Mouse (Mus musculus) liver, adult 2 months (tissue): ENCODE measurements around the gene Gabrd. TPM values are rescaled to one million over a fixed set of nuclear protein-coding genes. Genes with fewer than 3 reads are reported as not detected.

Experiments used
- DNase-seq: peaks from one replicate; pipeline ENCODE4 v3.0.0-alpha.2; 2011; ENCODE audit warnings: low read depth, low spot score; ENCODE audit errors: extremely low read depth
- H3K27ac ChIP-seq: fragments of 200-500 bp; replicated peaks from 2 replicates; pipeline ENCODE4 v1.5.1; 2012; ENCODE audit warnings: low read depth, mild to moderate bottlenecking, control low read depth, inconsistent platforms, low read length; ENCODE audit not compliant: insufficient read depth
- H3K27me3 ChIP-seq: fragments of 200-500 bp; 2 replicates; pipeline ENCODE4 v1.6.1; 2012; ENCODE audit warnings: mild to moderate bottlenecking, moderate library complexity, low read length, inconsistent platforms; ENCODE audit not compliant: control insufficient read depth, insufficient read depth
- H3K36me3 ChIP-seq: fragments of 200-500 bp; 2 replicates; pipeline ENCODE4 v1.6.1; 2012; ENCODE audit warnings: low read length, inconsistent platforms; ENCODE audit not compliant: control insufficient read depth, insufficient read depth
- H3K4me1 ChIP-seq: fragments of 200-500 bp; 2 replicates; pipeline ENCODE4 v1.6.1; 2011; ENCODE audit warnings: low read length; ENCODE audit not compliant: control insufficient read depth, insufficient read depth
- H3K4me3 ChIP-seq: fragments of 200-500 bp; 2 replicates; pipeline ENCODE4 v1.5.1; 2011; ENCODE audit warnings: low read depth, mild to moderate bottlenecking, control low read depth, low read length, moderate library complexity; ENCODE audit not compliant: insufficient read depth
- H3K79me2 ChIP-seq: fragments of 200-500 bp; 2 replicates; pipeline ENCODE4 v1.6.1; 2012; ENCODE audit warnings: inconsistent platforms, mild to moderate bottlenecking, low read length, moderate library complexity; ENCODE audit not compliant: control insufficient read depth, insufficient read depth
- H3K9ac ChIP-seq: fragments of 200-500 bp; 2 replicates; pipeline ENCODE4 v1.6.1; 2012; ENCODE audit warnings: low read depth, mild to moderate bottlenecking, control low read depth, inconsistent platforms, low read length
- CTCF ChIP-seq: fragments of 200-500 bp; IDR thresholded peaks from 2 replicates; pipeline ENCODE4 v1.5.1; 2011; ENCODE audit warnings: low read depth, low read length, control low read depth
- POLR2A ChIP-seq: fragments of 200-500 bp; IDR thresholded peaks from 2 replicates; pipeline ENCODE4 v1.6.1; 2011; ENCODE audit warnings: low read length, control low read depth; ENCODE audit not compliant: insufficient read depth; ENCODE audit errors: extremely low read depth
- WGBS: fragments of 180-500 bp; shearing (Covaris S2); methylation state at CpG from one replicate; pipeline ENCODE4 v1.1.7; 2018; 5-methylcytosine and 5-hydroxymethylcytosine counted together
- polyA plus RNA-seq: library from polyadenylated mRNA; depleted of rRNA; stranded (reverse); fragments of >200 nt; gene quantifications from 2 replicates; pipeline ENCODE4 v1.2.3, GENCODE M21; 2012; rRNA removed
- total RNA-seq: library from RNA; depleted of rRNA; stranded (reverse); fragments of >200 nt; gene quantifications from 2 replicates; pipeline ENCODE4 v1.2.3, GENCODE M21; 2014; rRNA removed

Gene Gabrd
- under 0.01 and 0.20 TPM in 2 replicates for total RNA-seq
- polyA plus RNA-seq = 0.04 and 0.11 TPM in 2 replicates

DNA sequence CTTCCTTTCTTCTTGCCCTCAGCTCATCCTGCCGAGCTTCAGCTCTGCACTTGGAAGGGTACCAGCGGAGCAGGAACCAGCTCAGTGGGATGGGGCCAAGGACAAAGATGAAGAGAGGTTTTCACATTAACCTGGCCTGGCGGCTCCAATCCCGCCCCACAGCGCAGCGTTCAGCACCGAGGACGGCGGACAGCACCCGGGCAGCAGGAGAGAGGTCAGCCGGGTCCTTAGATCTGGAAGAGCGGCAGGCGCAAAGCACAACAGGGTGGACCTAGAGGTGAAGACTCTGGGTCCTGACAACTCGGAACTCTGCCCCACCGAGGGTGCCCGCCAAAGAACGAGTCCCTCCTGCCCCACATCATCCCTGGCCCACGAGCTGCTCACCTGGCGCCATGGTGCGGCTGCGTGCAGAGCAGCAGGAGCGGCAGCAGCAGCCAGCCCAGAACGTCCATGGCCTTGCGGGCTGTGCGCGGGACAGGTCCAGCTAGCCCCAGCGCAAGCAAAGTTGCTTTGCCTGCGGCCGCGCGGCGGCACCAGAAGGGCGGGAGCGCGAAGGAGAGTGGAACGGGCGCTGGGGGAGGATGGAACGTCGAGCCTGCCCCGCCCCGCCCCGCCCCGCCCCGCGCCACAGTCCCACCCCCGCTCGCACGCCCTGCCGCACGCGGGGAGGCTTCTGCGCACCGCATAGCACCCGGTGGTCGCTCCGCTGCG, at the start of gene Gabrd:
TSS of gene Gabrd (minus strand) at position 602 of the 711 bp plus-strand sequence.
- Histone ChIP-seq H3K27me3 (no peaks in the 10 kb centered on the region), H3K9ac (no peak within 1 kb of the TSS), H3K4me1 (no peaks in the 10 kb centered on the region), H3K4me3 (peak within 1 kb of the TSS; percentile 48; the same call in 1 of the 2 replicates), H3K27ac (no peak within 1 kb of the TSS), H3K36me3 (no peaks in the 10 kb centered on the region), H3K79me2 (no peaks in the 10 kb centered on the region)
- 2% methylated on average over 57 of the region's 57 CpGs for WGBS
- peak; percentile 24 for DNase-seq
- TF ChIP-seq CTCF = no peak
- no peak for TF ChIP-seq POLR2A

GRCm38 (mm10) chr4:155442808-155443207, 44.9 kb upstream of the Gabrd start:
- WGBS = 68% methylated on average over 3 of the region's 3 CpGs
- no peak for TF ChIP-seq POLR2A
- no peak for TF ChIP-seq CTCF
- Histone ChIP-seq H3K27ac (no peak overlapping the region), H3K36me3 (no peaks in the 10 kb centered on the region), H3K79me2 (no peaks in the 10 kb centered on the region), H3K4me1 (no peaks in the 10 kb centered on the region), H3K9ac (no peak overlapping the region), H3K27me3 (no peaks in the 10 kb centered on the region), H3K4me3 (no peak overlapping the region)
- DNase-seq = no peak

DNA sequence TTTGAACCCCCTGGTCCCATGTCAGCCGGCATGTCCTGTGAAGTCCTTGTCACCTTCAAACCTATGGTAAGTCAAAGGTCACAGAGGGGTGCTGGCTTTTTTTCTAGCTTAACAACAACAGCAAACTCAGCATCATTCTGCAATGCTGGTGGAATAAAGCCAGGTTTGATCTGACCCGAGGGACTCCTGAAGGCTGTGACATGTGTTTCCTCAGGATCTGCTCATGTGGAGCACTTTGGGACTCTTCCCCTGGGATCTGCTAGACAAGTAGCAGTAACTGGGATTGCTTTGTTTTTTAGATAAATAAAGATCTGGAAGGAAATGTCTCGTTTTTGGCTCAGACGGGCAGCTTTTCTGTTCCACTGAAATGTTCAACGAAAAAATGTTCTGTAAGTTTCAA, 36.1 kb upstream of the Gabrd start:
- Histone ChIP-seq H3K79me2 (no peaks in the 10 kb centered on the region), H3K4me1 (no peaks in the 10 kb centered on the region), H3K27me3 (no peaks in the 10 kb centered on the region), H3K4me3 (no peak overlapping the region), H3K27ac (no peak overlapping the region), H3K36me3 (no peaks in the 10 kb centered on the region), H3K9ac (no peak overlapping the region)
- no peak for DNase-seq
- TF ChIP-seq POLR2A (no peak), CTCF (no peak)
- WGBS = 64% methylated on average over 5 of the region's 5 CpGs

DNA sequence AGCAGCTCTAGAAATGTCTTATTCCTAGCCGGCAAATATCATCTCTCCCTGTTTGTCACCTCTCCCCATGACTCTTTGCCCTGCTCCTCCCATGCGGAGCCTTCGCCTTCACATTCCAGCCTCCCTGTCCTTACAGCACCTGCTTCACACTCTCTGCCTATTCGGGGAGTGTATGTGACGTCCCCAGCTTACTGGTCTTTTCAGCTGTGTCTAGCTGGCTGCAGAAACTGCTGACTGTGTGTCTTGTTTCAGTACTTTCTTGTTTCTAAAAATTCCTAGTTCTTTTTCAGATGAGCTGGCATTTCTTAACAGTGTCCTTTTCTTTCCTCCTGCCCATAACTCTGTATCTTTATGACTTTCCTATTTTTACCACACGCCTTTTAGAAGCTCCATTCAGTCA, 34.4 kb upstream of the Gabrd start:
- Histone ChIP-seq H3K27ac (no peak overlapping the region), H3K36me3 (no peaks in the 10 kb centered on the region), H3K79me2 (no peaks in the 10 kb centered on the region), H3K27me3 (no peaks in the 10 kb centered on the region), H3K4me3 (no peak overlapping the region), H3K9ac (no peak overlapping the region), H3K4me1 (no peaks in the 10 kb centered on the region)
- TF ChIP-seq POLR2A (no peak), CTCF (no peak)
- DNase-seq = no peak
- WGBS = 79% methylated on average over 6 of the region's 6 CpGs

DNA sequence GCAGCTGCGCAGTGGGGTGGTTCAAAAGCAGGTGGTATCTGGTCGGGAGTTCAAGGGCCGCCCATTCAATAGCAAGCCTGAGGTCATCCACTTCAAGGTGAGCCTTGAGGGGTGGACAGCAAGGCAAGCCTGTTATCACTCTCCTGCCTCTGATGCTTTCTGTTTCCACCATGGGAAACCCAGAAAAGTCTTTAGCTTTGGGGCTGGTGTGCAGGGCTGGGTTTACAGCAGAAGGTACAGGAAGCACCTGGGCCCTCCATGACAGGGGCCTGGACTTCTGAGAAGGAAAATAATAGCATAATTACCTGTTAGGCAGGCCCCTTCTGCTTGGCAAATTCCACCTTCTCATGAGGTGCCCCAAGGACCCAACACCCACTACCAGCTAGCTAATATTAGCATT, 31.3 kb upstream of the Gabrd start:
- H3K36me3 ChIP-seq = no peaks in the 10 kb centered on the region
- H3K4me1 ChIP-seq = no peaks in the 10 kb centered on the region
- TF ChIP-seq POLR2A = no peak
- no peak for TF ChIP-seq CTCF
- H3K9ac ChIP-seq = no peak overlapping the region
- H3K4me3 ChIP-seq = no peak overlapping the region
- 90% methylated on average over 3 of the region's 3 CpGs for WGBS
- H3K79me2 ChIP-seq = no peaks in the 10 kb centered on the region
- H3K27me3 ChIP-seq = no peaks in the 10 kb centered on the region
- H3K27ac ChIP-seq = no peak overlapping the region
- no peak for DNase-seq

GRCm38 (mm10) chr4:155428442-155428841, 30.5 kb upstream of the Gabrd start:
- no peak overlapping the region for H3K27ac ChIP-seq
- H3K79me2 ChIP-seq = no peaks in the 10 kb centered on the region
- no peak overlapping the region for H3K4me3 ChIP-seq
- no peaks in the 10 kb centered on the region for H3K4me1 ChIP-seq
- no peaks in the 10 kb centered on the region for H3K27me3 ChIP-seq
- no peaks in the 10 kb centered on the region for H3K36me3 ChIP-seq
- TF ChIP-seq POLR2A (no peak), CTCF (no peak)
- DNase-seq = no peak
- H3K9ac ChIP-seq = no peak overlapping the region
